Mouse (Mus musculus) heart, embryonic 14.5 days (tissue): ENCODE results near the gene Tpp2. TPM values are rescaled to one million over a fixed set of nuclear protein-coding genes. Genes with fewer than 3 reads are reported as not detected.
"Not testable (repeated sequence)": the region's sequence is repeated elsewhere in the genome, so short reads cannot be mapped to it uniquely, and the experiment has no call there.

Source experiments
- ATAC-seq: fragments of 200-750 bp; cut with Nextera tagmentation; 2 replicates; pipeline ENCODE4 v1.8.0; 2017; ENCODE audit warnings: low read depth, moderate TSS enrichment; ENCODE audit not compliant: insufficient number of reproducible peaks, insufficient read depth, low FRiP score
- H3K27ac ChIP-seq, 2 experiments: fragments of 200-500 bp in 1 of 2; fragments of 300-500 bp in 1 of 2; sonication (generic) in 1 of 2; replicated peaks in 1 of 2; 2 replicates each; pipeline ENCODE4 v1.5.1; 2012 to 2014; ENCODE audit warnings: low read depth in 2 of 2, low read length in 2 of 2, control low read depth in 1 of 2, mild to moderate bottlenecking in 1 of 2, mixed read lengths in 1 of 2; ENCODE audit not compliant: control insufficient read depth in 1 of 2, insufficient read depth in 1 of 2
- H3K27me3 ChIP-seq: fragments of 300-500 bp; sonication (generic); 2 replicates; pipeline ENCODE4 v1.6.1; 2014; ENCODE audit warnings: mild to moderate bottlenecking, low read length, control low read depth; ENCODE audit not compliant: control insufficient read depth, insufficient read depth
- H3K36me3 ChIP-seq: fragments of 300-500 bp; sonication (generic); 2 replicates; pipeline ENCODE4 v1.6.1; 2014; ENCODE audit warnings: mild to moderate bottlenecking, control low read depth, low read length, mixed read lengths; ENCODE audit not compliant: control insufficient read depth, insufficient read depth
- H3K4me1 ChIP-seq, 2 experiments: fragments of 200-500 bp in 1 of 2; fragments of 300-500 bp in 1 of 2; sonication (generic) in 1 of 2; 2 replicates each; pipeline ENCODE4 v1.6.1; 2012 to 2014; ENCODE audit warnings: low read length in 2 of 2, control low read depth in 1 of 2, mixed read lengths in 1 of 2; ENCODE audit not compliant: control insufficient read depth in 2 of 2, insufficient read depth in 2 of 2
- H3K4me2 ChIP-seq: fragments of 300-500 bp; sonication (generic); 2 replicates; pipeline ENCODE4 v1.6.1; 2014; ENCODE audit warnings: mild to moderate bottlenecking, low read length
- H3K4me3 ChIP-seq, 2 experiments: fragments of 200-500 bp in 1 of 2; fragments of 300-500 bp in 1 of 2; sonication (generic) in 1 of 2; 2 replicates each; pipeline ENCODE4 v1.5.1; 2012 to 2014; ENCODE audit warnings: low read length in 2 of 2, mild to moderate bottlenecking in 2 of 2, control low read depth in 1 of 2, low read depth in 1 of 2, moderate library complexity in 1 of 2; ENCODE audit not compliant: control insufficient read depth in 1 of 2, insufficient read depth in 1 of 2
- H3K9ac ChIP-seq: fragments of 300-500 bp; sonication (generic); 2 replicates; pipeline ENCODE4 v1.6.1; 2014; ENCODE audit warnings: mild to moderate bottlenecking, low read length
- H3K9me3 ChIP-seq: fragments of 300-500 bp; sonication (generic); 2 replicates; pipeline ENCODE4 v1.6.1; 2016; ENCODE audit warnings: low read length, control low read depth; ENCODE audit not compliant: control insufficient read depth
- WGBS: fragments of 180-500 bp; shearing (Covaris S2); extraction: QIAGEN DNeasy Blood & Tissue Kit; methylation state at CpG from one replicate; pipeline ENCODE4 v1.1.7; 2014; 5-methylcytosine and 5-hydroxymethylcytosine counted together
- polyA plus RNA-seq: library from polyadenylated mRNA; unstranded; fragments of >200 nt; fragmentation: Nextera tagmentation; extraction: Ambion mirVana; gene quantifications from 2 replicates; pipeline ENCODE4 v1.2.1, GENCODE M21; 2014

The Tpp2 gene
- polyA plus RNA-seq, result 49.3 and 49.8 TPM in 2 replicates

GRCm38 (mm10) chr1:43933488-43934415 lies at the start of gene Tpp2:
TSS of gene Tpp2 (plus strand) at chr1:43933647.
- peak within 1 kb of the TSS; percentile 94 for H3K9ac ChIP-seq
- peak; percentile 99 for ATAC-seq
- H3K4me2 ChIP-seq, result peak within 1 kb of the TSS; percentile 82
- peaks cover 0 to 10% of the 10 kb centered on the region in 2 experiments; a peak in 2 of 4 replicates for H3K4me1 ChIP-seq
- peak within 1 kb of the TSS; percentile 95 to 97 for H3K27ac ChIP-seq
- H3K36me3 ChIP-seq, result no peaks in the 10 kb centered on the region
- no peaks in the 10 kb centered on the region for H3K27me3 ChIP-seq
- no peaks in the 10 kb centered on the region for H3K9me3 ChIP-seq
- peak within 1 kb of the TSS; percentile 83 to 95 for H3K4me3 ChIP-seq
- WGBS, result under 1% methylated on average over 81 of the region's 81 CpGs

- H3K9me3 ChIP-seq, H3K9ac ChIP-seq, H3K36me3 ChIP-seq, H3K4me3 ChIP-seq, H3K27ac ChIP-seq, H3K27me3 ChIP-seq, H3K4me1 ChIP-seq, H3K4me2 ChIP-seq, ATAC-seq: not testable (repeated sequence)
- 82% methylated on average over 11 of the region's 11 CpGs for WGBS
Measured at GRCm38 (mm10) chr1:43888358-43888757, 45.1 kb upstream of the Tpp2 start.

- Histone ChIP-seq H3K9me3 (no peaks in the 10 kb centered on the region), H3K36me3 (no peaks in the 10 kb centered on the region)
- ATAC-seq, result no peak
Measured at GRCm38 (mm10) chr1:43895742-43896141, 37.7 kb upstream of the Tpp2 start.

GRCm38 (mm10) chr1:43897131-43897530 lies 36.3 kb upstream of the Tpp2 start:
- Histone ChIP-seq H3K4me2 (no peak overlapping the region), H3K27ac (no peak overlapping the region), H3K27me3 (no peaks in the 10 kb centered on the region), H3K9me3 (no peaks in the 10 kb centered on the region), H3K4me3 (no peak overlapping the region), H3K4me1 (peaks cover 0 to 3% of the 10 kb centered on the region in 2 experiments; a peak in 1 of 4 replicates), H3K9ac (no peak overlapping the region), H3K36me3 (no peaks in the 10 kb centered on the region)
- no peak for ATAC-seq
- 72% methylated on average over 2 of the region's 2 CpGs for WGBS

More at GRCm38 (mm10) chr1:43895742-43896141, 37.7 kb upstream of the Tpp2 start:
- peaks cover 0 to 3% of the 10 kb centered on the region in 2 experiments; a peak in 1 of 4 replicates for H3K4me1 ChIP-seq
- H3K4me3 ChIP-seq, result no peak overlapping the region
- H3K4me2 ChIP-seq, result no peak overlapping the region
- H3K27ac ChIP-seq, result no peak overlapping the region
- H3K27me3 ChIP-seq, result no peaks in the 10 kb centered on the region
- no peak overlapping the region for H3K9ac ChIP-seq

- H3K36me3 ChIP-seq, result no peaks in the 10 kb centered on the region
- 79% methylated on average over 18 of the region's 18 CpGs for WGBS
- no peak for ATAC-seq
- no peak overlapping the region for H3K27ac ChIP-seq
- no peak overlapping the region for H3K4me2 ChIP-seq
- H3K4me3 ChIP-seq, result no peak overlapping the region
- peaks cover 0 to 3% of the 10 kb centered on the region in 2 experiments; a peak in 1 of 4 replicates for H3K4me1 ChIP-seq
- no peak overlapping the region for H3K9ac ChIP-seq
- H3K9me3 ChIP-seq, result no peaks in the 10 kb centered on the region
- no peaks in the 10 kb centered on the region for H3K27me3 ChIP-seq
Measured at GRCm38 (mm10) chr1:43897987-43898386, 35.5 kb upstream of the Tpp2 start.

GRCm38 (mm10) chr1:43898991-43899714 lies 34.3 kb upstream of the Tpp2 start:
- Histone ChIP-seq H3K9ac (peak overlapping the region; percentile 62), H3K4me1 (peaks cover 0 to 3% of the 10 kb centered on the region in 2 experiments; a peak in 1 of 4 replicates), H3K36me3 (no peaks in the 10 kb centered on the region), H3K27me3 (no peaks in the 10 kb centered on the region), H3K4me2 (peak overlapping the region; percentile 66), H3K4me3 (peak overlapping the region; percentile 33 to 37), H3K9me3 (no peaks in the 10 kb centered on the region), H3K27ac (no peak overlapping the region)
- WGBS, result 15% methylated on average over 18 of the region's 18 CpGs
- ATAC-seq, result no peak; the same call in 1 of the 2 replicates

GRCm38 (mm10) chr1:43902417-43902816 lies 31.0 kb upstream of the Tpp2 start:
- Histone ChIP-seq H3K9ac (no peak overlapping the region), H3K36me3 (no peaks in the 10 kb centered on the region), H3K4me1 (peaks cover 0 to 3% of the 10 kb centered on the region in 2 experiments; a peak in 1 of 4 replicates), H3K27ac (no peak overlapping the region), H3K9me3 (no peaks in the 10 kb centered on the region), H3K27me3 (no peaks in the 10 kb centered on the region), H3K4me2 (no peak overlapping the region), H3K4me3 (no peak overlapping the region)
- 63% methylated on average over 1 of the region's 1 CpGs for WGBS
- ATAC-seq, result no peak
